Mouse (Mus musculus): Measurements from ENCODE around the gene Thbs4. TPM values are rescaled to one million over a fixed set of nuclear protein-coding genes. Genes with fewer than 3 reads are reported as not detected.

Gene Thbs4
- polyA plus RNA-seq, 1 experiment = not detected

- H3K79me3 ChIP-seq (ENCODE audit: low read depth) = no peaks in the 10 kb centered on the region
- H3K4me3 ChIP-seq (ENCODE audit: insufficient read depth, poor library complexity, severe bottlenecking) = no peak overlapping the region
- H3K27me3 ChIP-seq (ENCODE audit: control insufficient read depth, insufficient read depth, insufficient read length) = no peaks in the 10 kb centered on the region
- no peaks in the 10 kb centered on the region for H3K79me2 ChIP-seq (ENCODE audit: control insufficient read depth, insufficient read depth)
- H3ac ChIP-seq (ENCODE audit: control insufficient read depth, insufficient read length, low read depth) = no peak overlapping the region
- H3K36me3 ChIP-seq (ENCODE audit: control insufficient read depth, insufficient read depth) = no peaks in the 10 kb centered on the region
- TF ChIP-seq CTCF (IDR thresholded peaks at IDR 0.05; ENCODE audit: control insufficient read depth, insufficient read depth, insufficient read length) (no peak), USF1 (IDR thresholded peaks at IDR 0.05; ENCODE audit: low read depth) (no peak), MYOD1 (IDR thresholded peaks at IDR 0.05; ENCODE audit: control insufficient read depth, insufficient read length, low read depth) (no peak), FOSL1 (IDR thresholded peaks at IDR 0.05; ENCODE audit: insufficient read depth, low read length, poor library complexity, severe bottlenecking) (no peak), CEBPB (IDR thresholded peaks at IDR 0.05; ENCODE audit: low read depth) (no peak), MAX (IDR thresholded peaks at IDR 0.05) (no peak), MYOG (IDR thresholded peaks at IDR 0.05; ENCODE audit: control insufficient read depth, extremely low read depth, insufficient read length) (no peak)
Observed at GRCm38 (mm10) chr13:92736516-92737300, 57.9 kb downstream of the Thbs4 start.

DNA sequence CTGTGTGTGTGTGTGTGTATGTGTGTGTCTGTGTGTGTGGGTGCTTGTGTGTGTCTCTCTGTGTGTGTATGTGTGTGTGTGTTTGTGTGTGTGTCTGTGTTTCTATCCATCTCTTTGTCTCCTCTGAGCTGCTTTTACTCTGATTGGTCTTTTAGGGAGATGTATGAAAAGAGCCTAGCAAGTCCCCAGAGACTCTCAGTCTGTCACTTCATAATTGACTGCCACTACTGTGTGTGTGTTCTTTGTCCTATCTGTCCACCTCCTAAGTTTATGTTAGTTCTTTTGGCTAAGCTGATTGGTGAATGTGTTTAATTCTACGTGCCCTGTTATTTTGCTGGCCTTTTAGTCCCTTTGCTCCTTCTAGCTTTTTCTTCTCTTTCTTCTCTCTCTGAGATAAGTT lies 58.9 kb downstream of the Thbs4 start:
- TF ChIP-seq USF1 (IDR thresholded peaks at IDR 0.05; ENCODE audit: low read depth) (no peak), CTCF (IDR thresholded peaks at IDR 0.05; ENCODE audit: control insufficient read depth, insufficient read depth, insufficient read length) (no peak), MAX (IDR thresholded peaks at IDR 0.05) (no peak), MYOD1 (IDR thresholded peaks at IDR 0.05; ENCODE audit: control insufficient read depth, insufficient read length, low read depth) (no peak), CEBPB (IDR thresholded peaks at IDR 0.05; ENCODE audit: low read depth) (no peak), MYOG (IDR thresholded peaks at IDR 0.05; ENCODE audit: control insufficient read depth, extremely low read depth, insufficient read length) (no peak), FOSL1 (IDR thresholded peaks at IDR 0.05; ENCODE audit: insufficient read depth, low read length, poor library complexity, severe bottlenecking) (no peak)
- H3K79me2 ChIP-seq (ENCODE audit: control insufficient read depth, insufficient read depth) = no peaks in the 10 kb centered on the region
- H3K36me3 ChIP-seq (ENCODE audit: control insufficient read depth, insufficient read depth) = no peaks in the 10 kb centered on the region
- H3K27me3 ChIP-seq (ENCODE audit: control insufficient read depth, insufficient read depth, insufficient read length) = no peaks in the 10 kb centered on the region
- no peaks in the 10 kb centered on the region for H3K79me3 ChIP-seq (ENCODE audit: low read depth)
- no peak overlapping the region for H3ac ChIP-seq (ENCODE audit: control insufficient read depth, insufficient read length, low read depth)
- no peak overlapping the region for H3K4me3 ChIP-seq (ENCODE audit: insufficient read depth, poor library complexity, severe bottlenecking)

DNA sequence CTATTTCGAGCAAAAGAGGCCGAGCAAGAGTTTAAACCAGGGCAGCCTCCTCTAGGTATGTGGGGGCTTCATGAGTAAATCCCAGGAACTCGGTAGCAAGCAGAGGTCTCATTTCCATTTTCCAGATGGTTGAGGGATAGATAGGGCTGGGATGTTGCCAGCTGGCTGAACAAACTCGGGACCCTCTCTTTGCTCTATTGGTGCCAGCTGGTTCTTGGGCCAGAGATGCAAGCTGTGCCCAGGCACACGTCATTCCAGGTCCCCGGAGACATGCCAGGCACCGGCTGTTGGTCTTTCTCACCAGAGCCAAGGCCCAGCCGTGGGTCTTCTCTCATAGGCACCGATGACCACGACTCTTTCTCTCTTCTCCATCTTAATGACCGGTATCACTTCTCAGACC lies 60.9 kb downstream of the Thbs4 start:
- Histone ChIP-seq H3K4me3 (ENCODE audit: insufficient read depth, poor library complexity, severe bottlenecking) (no peak overlapping the region), H3K79me2 (ENCODE audit: control insufficient read depth, insufficient read depth) (no peaks in the 10 kb centered on the region), H3K36me3 (ENCODE audit: control insufficient read depth, insufficient read depth) (no peaks in the 10 kb centered on the region), H3K79me3 (ENCODE audit: low read depth) (no peaks in the 10 kb centered on the region), H3ac (ENCODE audit: control insufficient read depth, insufficient read length, low read depth) (no peak overlapping the region), H3K27me3 (ENCODE audit: control insufficient read depth, insufficient read depth, insufficient read length) (no peaks in the 10 kb centered on the region)
- TF ChIP-seq CTCF (IDR thresholded peaks at IDR 0.05; ENCODE audit: control insufficient read depth, insufficient read depth, insufficient read length) = no peak
- no peak for TF ChIP-seq CEBPB (IDR thresholded peaks at IDR 0.05; ENCODE audit: low read depth)
- TF ChIP-seq MYOD1 (IDR thresholded peaks at IDR 0.05; ENCODE audit: control insufficient read depth, insufficient read length, low read depth) = no peak
- TF ChIP-seq USF1 (IDR thresholded peaks at IDR 0.05; ENCODE audit: low read depth) = no peak
- no peak for TF ChIP-seq FOSL1 (IDR thresholded peaks at IDR 0.05; ENCODE audit: insufficient read depth, low read length, poor library complexity, severe bottlenecking)
- no peak for TF ChIP-seq MAX (IDR thresholded peaks at IDR 0.05)
- TF ChIP-seq MYOG (IDR thresholded peaks at IDR 0.05; ENCODE audit: control insufficient read depth, extremely low read depth, insufficient read length) = no peak

- Histone ChIP-seq H3K36me3 (ENCODE audit: control insufficient read depth, insufficient read depth) (no peaks in the 10 kb centered on the region), H3K79me2 (ENCODE audit: control insufficient read depth, insufficient read depth) (no peaks in the 10 kb centered on the region), H3ac (ENCODE audit: control insufficient read depth, insufficient read length, low read depth) (no peak overlapping the region), H3K79me3 (ENCODE audit: low read depth) (no peaks in the 10 kb centered on the region), H3K4me3 (ENCODE audit: insufficient read depth, poor library complexity, severe bottlenecking) (no peak overlapping the region), H3K27me3 (ENCODE audit: control insufficient read depth, insufficient read depth, insufficient read length) (no peaks in the 10 kb centered on the region)
- no peak for TF ChIP-seq MYOG (IDR thresholded peaks at IDR 0.05; ENCODE audit: control insufficient read depth, extremely low read depth, insufficient read length)
- peak; percentile 73 for TF ChIP-seq CTCF (IDR thresholded peaks at IDR 0.05; ENCODE audit: control insufficient read depth, insufficient read depth, insufficient read length)
- no peak for TF ChIP-seq USF1 (IDR thresholded peaks at IDR 0.05; ENCODE audit: low read depth)
Observed at GRCm38 (mm10) chr13:92733252-92733651, 61.4 kb downstream of the Thbs4 start.

DNA sequence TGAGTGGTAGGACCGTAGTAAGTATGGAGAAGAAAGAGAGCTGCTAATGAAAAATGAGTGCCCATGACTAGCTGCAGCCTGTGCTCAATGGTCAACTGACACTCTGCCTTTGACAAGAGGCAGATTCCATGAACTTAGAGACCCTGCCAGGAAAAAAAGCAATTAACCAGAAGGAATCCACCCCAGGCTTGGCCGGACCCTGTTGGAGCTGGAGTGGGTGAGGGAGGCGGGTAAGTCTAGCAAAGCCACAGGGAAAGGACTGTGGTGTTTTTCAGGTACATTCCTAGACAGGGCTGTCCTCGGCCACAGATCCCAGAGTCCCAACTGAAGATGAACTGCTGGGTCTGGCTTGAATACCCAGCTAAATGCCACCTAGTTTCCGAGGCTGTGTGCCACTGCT lies 61.8 kb downstream of the Thbs4 start:
- H3K79me3 ChIP-seq (ENCODE audit: low read depth) = no peaks in the 10 kb centered on the region
- no peaks in the 10 kb centered on the region for H3K36me3 ChIP-seq (ENCODE audit: control insufficient read depth, insufficient read depth)
- no peak overlapping the region for H3K4me3 ChIP-seq (ENCODE audit: insufficient read depth, poor library complexity, severe bottlenecking)
- no peak overlapping the region for H3ac ChIP-seq (ENCODE audit: control insufficient read depth, insufficient read length, low read depth)
- TF ChIP-seq MYOG (IDR thresholded peaks at IDR 0.05; ENCODE audit: control insufficient read depth, extremely low read depth, insufficient read length) = no peak
- TF ChIP-seq CTCF (IDR thresholded peaks at IDR 0.05; ENCODE audit: control insufficient read depth, insufficient read depth, insufficient read length) = no peak
- no peak for TF ChIP-seq FOSL1 (IDR thresholded peaks at IDR 0.05; ENCODE audit: insufficient read depth, low read length, poor library complexity, severe bottlenecking)
- no peak for TF ChIP-seq USF1 (IDR thresholded peaks at IDR 0.05; ENCODE audit: low read depth)
- no peak for TF ChIP-seq MAX (IDR thresholded peaks at IDR 0.05)
- TF ChIP-seq CEBPB (IDR thresholded peaks at IDR 0.05; ENCODE audit: low read depth) = no peak
- no peak for TF ChIP-seq MYOD1 (IDR thresholded peaks at IDR 0.05; ENCODE audit: control insufficient read depth, insufficient read length, low read depth)
- H3K79me2 ChIP-seq (ENCODE audit: control insufficient read depth, insufficient read depth) = no peaks in the 10 kb centered on the region
- no peaks in the 10 kb centered on the region for H3K27me3 ChIP-seq (ENCODE audit: control insufficient read depth, insufficient read depth, insufficient read length)

Data from C2C12 (cell line).